Mouse (Mus musculus) lung, adult 2 months (tissue): Measurements from ENCODE around the gene Ap1m2.

ENCODE experiments used
- CTCF ChIP-seq: fragments of 200-500 bp; IDR thresholded peaks from 2 replicates; pipeline ENCODE4 v1.5.1; 2011; ENCODE audit warnings: mild to moderate bottlenecking, low read length, control low read depth; ENCODE audit not compliant: insufficient read depth
- POLR2A ChIP-seq: fragments of 200-500 bp; IDR thresholded peaks from 2 replicates; pipeline ENCODE4 v1.6.1; 2011; ENCODE audit warnings: low read depth, mild to moderate bottlenecking, control low read depth, low read length, borderline replicate concordance; ENCODE audit errors: extremely low read depth

- TF ChIP-seq CTCF (no peak), POLR2A (no peak)
These were observed 34.4 kb downstream of the Ap1m2 start for GRCm38 (mm10) chr9:21277776-21278175.
